Mouse (Mus musculus): ENCODE measurements around the gene Mrvi1.
"Not testable (repeated sequence)": the region's sequence is repeated elsewhere in the genome, so short reads cannot be mapped to it uniquely, and the experiment has no call there.

The Mrvi1 gene

DNA sequence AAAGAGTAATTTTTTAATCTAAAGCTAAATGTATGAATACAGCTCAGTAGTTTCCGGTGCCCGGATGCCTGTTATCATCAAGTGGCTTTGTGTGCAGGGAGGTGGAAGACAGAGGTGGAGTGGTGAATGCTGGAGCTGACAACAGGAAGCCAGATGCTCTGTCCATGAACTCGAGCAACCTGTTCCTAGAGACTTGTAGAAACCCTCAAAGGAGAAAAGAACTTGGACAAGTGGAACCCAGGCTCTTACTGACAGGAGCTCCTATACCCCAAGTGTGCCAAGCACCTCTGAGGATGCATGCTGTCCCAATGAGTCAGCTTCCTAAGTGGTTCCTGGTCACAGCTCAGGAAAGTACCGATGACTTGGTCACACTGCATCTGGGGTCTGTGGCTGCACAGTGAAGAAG is 41.1 kb downstream of the Mrvi1 start:
- DNase-seq (ENCODE audit: low spot score), result no peak

- DNase-seq (ENCODE audit: low spot score), result no peak
These were observed 46.2 kb downstream of the Mrvi1 start for GRCm38 (mm10) chr7:110935815-110936762.

- no peak for DNase-seq (ENCODE audit: low spot score)
These were observed 48.3 kb downstream of the Mrvi1 start for GRCm38 (mm10) chr7:110933999-110934398.

DNA sequence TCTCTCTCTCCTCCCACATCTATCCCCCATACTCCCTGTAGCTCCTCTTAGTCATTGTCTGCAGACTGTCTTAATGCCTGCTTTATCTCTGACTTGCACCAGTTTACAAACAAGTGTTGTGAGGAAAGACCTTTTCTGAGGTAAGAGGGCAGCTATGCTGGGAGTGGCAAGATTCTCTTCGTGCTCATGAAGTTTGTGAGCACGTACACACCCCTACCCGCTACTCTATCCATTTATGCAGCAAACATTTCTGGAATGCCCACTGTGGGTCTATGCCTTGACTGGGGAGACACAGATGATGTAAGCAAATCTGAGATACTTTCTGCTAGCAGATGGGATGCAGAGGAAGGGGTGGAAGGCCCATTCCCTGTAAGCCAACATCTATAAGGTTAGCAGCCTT is 48.9 kb downstream of the Mrvi1 start:
- no peak for DNase-seq (ENCODE audit: low spot score)

GRCm38 (mm10) chr7:110930118-110930854 is 52.0 kb downstream of the Mrvi1 start:
- DNase-seq (ENCODE audit: low spot score), result no peak

DNA sequence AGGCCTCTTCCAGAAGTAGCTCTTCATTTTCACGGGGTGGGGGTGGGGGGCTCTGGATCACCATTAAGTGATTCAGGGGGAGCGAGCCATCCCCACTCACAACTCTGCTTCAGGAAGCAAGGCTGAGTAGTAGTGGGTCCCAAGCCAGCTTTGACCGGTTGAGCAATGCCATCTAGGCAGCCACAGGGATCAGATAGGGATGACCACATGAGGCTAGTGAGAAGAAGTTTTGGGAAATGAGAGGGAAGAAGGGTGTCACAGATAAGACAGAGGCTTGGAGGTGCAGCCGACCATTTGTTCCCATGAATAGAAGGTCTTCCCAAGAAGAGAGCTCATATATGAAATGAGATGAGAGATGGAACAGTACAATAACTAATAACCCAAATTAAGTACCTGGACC is 55.7 kb downstream of the Mrvi1 start:
- no peak for DNase-seq (ENCODE audit: low spot score)

DNA sequence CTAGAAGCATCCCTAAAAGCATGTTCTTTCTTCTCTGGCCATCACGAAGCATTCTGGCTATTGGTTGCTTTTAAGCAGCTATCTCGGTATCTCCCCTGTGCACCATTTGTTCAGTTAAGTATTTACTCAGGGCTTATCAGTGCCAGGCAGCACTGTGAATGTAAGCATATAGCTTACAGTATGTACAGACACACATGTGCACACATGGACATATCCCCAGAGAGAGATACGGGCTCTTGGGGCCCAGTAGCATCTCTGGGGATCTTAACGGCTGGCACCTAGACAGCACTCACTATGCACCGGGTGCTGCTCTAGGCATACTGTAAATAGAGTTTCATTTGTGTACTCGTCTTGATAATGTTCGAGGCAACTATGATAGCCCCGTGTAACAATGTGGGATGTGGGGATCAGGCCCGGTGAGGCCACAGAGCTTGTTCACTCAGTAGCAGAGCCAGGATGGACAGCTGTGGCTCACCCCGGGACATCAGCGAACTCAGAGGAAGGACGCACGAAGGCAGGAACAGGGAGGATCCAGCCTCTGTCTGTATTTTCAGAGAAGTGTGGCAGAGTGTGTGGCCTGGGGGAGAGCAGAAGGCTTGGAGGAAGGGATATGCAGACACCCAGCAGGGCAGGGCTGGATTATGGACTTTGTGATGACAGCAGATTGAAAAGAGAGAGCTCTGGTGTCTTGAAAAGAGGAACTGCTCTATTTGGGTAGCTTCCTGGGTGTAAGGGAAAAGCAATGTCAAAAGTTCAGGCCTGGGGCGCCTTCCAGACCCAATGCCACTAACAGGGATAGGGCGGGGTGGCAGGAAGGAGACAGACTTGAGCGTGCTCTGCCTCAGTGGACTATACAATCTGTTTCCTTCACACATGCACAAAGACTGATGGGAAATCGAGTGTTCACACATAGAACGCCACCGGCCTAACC is 61.7 kb downstream of the Mrvi1 start:
- no peak for DNase-seq (ENCODE audit: low spot score)

- DNase-seq (ENCODE audit: low spot score), result no peak
These were observed 62.5 kb downstream of the Mrvi1 start for GRCm38 (mm10) chr7:110919721-110920120.

- no peak for DNase-seq (ENCODE audit: low spot score)
These were observed 66.3 kb downstream of the Mrvi1 start for GRCm38 (mm10) chr7:110915913-110916312.

- DNase-seq (ENCODE audit: low spot score), result no peak
These were observed 67.7 kb downstream of the Mrvi1 start for GRCm38 (mm10) chr7:110914531-110914930.

DNA sequence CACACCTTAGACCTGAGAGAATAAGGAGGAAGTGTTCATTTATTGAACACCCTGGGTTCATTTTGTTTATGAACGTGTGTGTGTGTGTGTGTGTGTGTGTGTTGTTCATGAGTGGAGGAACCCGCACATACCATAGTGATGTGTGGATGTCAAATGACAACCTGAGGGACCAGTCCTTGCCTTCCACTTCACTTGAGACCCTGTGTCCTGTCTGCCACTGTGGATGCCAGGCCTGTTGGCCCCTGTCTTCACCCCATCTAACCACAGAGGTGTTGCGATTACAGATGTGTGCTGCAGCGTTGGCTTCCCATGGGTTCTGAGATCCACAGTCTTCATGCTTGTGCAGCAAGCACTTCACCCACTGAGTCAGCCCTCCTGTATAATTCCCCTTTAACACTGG is 68.5 kb downstream of the Mrvi1 start:
- DNase-seq (ENCODE audit: low spot score), result no peak

DNA sequence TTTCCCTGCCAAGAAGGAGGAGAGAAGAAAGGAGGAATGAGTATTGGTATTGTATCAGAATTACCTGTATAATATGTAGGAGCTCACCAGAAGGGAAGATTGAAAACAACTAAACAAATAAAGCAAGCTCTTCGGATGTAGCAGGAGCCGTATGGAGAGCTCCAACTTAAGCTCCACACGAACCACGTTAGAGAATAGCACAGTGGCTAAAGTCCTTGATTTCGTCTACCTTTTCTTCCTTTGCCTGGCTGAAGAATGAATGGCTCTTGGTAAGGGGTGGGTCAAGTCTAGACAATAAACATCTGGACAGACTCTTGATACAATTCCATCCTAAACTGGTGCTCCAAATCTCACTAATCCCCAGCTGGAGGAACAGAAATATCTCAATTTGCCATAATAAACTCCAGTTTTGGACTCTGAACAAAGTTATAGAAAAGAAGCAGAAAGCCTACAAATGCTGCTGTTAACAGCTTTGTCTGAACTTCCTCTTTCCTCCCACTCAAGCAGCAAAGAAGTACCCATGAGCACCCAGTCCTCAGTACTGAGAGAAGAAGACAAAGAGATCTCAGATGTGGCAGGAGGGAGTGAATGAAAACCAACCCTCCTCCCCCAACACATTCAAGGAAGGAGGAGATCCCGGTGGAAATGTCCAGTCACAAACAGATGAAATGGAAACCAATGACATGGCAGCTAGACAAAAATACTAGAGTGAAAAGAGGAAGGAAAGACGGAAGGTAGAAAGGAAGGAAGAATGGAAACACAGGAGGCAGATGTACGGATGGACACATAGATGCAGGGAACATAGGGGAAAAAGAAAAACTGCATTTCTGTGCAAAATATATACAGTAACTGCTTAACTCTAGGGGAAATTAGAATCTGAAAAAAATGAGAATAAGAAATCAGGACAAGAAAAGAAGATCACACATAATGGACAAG is 73.8 kb downstream of the Mrvi1 start:
- DNase-seq (ENCODE audit: low spot score), result no peak

DNA sequence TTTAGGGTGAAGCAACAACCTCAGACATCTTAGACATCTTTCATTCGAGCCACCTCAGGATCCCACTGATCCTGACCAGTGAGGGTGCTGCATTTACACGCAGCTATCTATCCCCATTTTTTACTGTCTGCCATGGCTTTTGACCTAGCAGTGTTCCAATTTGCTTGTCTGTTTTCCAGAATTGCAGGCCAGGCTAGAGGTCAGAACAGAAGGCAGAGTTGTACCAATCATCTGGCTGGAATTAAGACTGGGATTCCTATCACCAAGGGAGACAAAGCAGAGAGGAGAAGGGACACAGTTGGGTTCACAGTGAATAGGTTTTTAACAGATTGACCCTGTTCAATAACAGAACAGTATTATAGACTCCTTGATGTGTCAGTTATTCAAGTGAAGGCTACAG is 75.7 kb downstream of the Mrvi1 start:
- no peak for DNase-seq (ENCODE audit: low spot score)

- DNase-seq (ENCODE audit: low spot score), result no peak
These were observed 79.0 kb downstream of the Mrvi1 start for GRCm38 (mm10) chr7:110903226-110903625.

DNA sequence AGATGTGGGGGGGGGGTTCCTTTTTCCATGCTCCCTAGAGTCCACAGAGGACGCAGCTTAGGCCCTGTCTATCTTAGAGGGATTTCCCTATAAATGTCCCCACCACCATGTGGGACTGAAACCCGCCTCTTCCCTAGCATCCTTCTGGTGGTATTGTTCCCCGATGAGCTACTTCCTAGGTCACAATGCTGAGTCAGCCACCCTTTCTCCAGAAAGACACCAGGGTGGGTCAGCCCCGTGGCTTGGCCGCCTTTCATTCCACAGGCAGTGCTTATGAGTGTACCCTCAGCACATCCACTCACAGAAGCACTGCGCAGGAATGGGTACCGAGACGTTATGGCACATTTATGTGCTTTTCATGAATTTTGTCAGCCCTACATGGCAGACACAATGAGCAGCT is 85.1 kb downstream of the Mrvi1 start:
- DNase-seq (ENCODE audit: low spot score), result no peak

DNA sequence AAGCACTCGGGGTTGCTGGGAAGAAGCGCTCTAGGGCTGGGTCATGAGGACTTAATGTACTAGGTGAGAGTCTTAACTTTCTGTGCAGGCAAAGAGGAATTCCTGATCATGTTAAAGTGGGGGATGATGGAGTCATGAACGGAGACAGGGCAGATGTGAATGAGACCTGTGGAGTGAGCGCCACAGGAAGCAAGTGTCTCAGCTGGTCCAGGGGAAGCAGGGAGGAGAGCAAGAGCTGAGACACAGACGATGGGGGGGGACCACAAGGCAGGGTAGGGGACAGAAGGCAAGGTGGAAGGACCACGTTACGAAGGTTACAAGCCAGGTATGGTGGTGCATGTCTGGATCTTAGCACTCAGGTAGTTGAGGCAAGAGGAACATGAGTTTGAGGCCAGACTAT is 85.8 kb downstream of the Mrvi1 start:
- no peak for DNase-seq (ENCODE audit: low spot score)

DNA sequence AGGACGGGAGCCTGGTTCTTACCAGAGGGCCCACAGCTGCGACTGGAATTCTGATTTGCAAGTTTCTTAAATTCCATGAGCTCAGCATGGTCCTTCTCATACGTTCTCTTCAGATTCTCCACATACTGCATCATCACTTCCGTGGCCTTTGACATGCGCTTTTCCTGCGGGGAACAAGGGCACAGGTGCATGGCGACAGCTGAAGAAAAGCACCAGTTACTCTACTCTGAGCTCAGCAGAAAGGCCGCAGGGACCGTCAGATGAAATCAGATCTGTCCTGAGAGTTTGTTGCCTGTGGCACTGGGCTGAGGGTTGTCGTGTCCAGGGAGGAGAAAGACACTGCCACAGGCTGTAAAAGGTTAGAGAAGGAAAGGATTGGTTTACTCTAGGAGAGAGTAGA is 86.5 kb downstream of the Mrvi1 start:
- DNase-seq (ENCODE audit: low spot score), result not testable (repeated sequence)

- DNase-seq (ENCODE audit: low spot score), result no peak
These were observed 87.6 kb downstream of the Mrvi1 start for GRCm38 (mm10) chr7:110894673-110895072.

DNA sequence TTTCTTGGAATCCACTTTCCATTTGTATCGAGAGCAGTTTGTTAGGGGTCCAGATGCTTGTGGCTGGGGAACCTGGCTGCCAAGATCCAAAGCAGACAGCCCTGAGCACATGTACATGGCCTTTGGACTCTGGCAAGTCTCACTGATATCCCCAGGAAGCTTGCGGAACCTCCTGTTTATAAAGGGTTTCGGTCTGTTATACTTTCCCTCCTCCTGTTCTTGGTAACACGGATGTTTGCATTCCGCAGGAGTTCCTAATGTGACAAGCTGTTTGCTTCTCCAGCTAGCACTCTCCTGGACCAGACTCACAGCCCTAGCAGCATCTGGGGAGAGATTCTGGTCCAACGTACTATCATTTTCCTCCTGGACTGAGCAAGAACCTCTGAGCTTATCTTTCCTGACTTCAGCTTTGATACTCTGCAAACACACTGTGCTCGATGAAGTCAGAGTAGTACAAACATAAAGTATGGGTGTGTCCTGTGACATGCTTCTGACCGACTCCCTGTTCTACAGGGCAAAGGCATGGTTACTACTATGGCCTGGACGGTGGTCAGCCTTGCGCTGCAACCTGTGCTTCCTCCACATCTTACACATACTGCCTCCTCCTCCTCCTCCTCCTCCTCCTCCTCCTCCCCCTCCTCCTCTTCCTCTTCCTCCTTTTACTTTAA is 88.2 kb downstream of the Mrvi1 start:
- DNase-seq (ENCODE audit: low spot score), result no peak

DNA sequence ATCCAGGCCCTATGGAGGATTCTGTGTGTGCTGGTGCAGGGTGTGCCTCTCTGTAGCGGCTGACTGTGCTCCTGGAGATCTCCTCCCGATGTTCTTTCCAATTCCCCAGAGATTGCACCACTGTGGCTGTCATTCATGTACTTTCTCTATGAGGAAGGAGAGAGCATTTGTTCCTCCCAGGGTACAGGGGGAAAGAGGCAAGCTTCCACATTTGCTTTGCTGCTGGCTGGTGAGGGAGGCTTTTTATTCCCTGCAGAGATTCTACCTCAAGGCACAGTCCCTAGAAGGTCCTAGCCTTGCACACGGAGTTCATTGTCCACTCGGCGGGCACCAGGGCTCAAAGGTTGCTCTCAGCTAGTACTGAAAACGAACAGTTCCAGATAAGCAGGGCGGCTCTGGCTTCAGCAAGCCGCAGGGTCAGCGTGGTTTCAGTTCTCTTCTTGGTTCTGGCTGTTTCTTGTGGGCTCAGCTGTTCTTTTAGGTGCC is 90.7 kb downstream of the Mrvi1 start:
- peak; percentile 50 for DNase-seq (ENCODE audit: low spot score)
